Mouse (Mus musculus) heart, embryonic 15.5 days (tissue): Measurements from ENCODE around the gene Eid3. TPM values are rescaled to one million over a fixed set of nuclear protein-coding genes. Genes with fewer than 3 reads are reported as not detected.

ENCODE experiments used
- ATAC-seq: fragments of 200-750 bp; cut with Nextera tagmentation; replicated peaks from 2 replicates; pipeline ENCODE4 v1.8.0; 2017; ENCODE audit warnings: low read depth, moderate TSS enrichment; ENCODE audit not compliant: insufficient number of reproducible peaks, insufficient read depth, low FRiP score
- H3K27ac ChIP-seq: fragments of 300-500 bp; sonication (generic); 2 replicates; pipeline ENCODE4 v1.5.1; 2015; ENCODE audit warnings: mild to moderate bottlenecking, inconsistent platforms
- H3K27me3 ChIP-seq: fragments of 300-500 bp; sonication (generic); 2 replicates; pipeline ENCODE4 v1.6.1; 2015; ENCODE audit warnings: inconsistent platforms
- H3K36me3 ChIP-seq: fragments of 300-500 bp; sonication (generic); 2 replicates; pipeline ENCODE4 v1.6.1; 2015; ENCODE audit warnings: mild to moderate bottlenecking, inconsistent platforms
- H3K4me1 ChIP-seq: fragments of 300-500 bp; sonication (generic); replicated peaks from 2 replicates; pipeline ENCODE4 v1.6.1; 2015; ENCODE audit warnings: inconsistent platforms
- H3K4me2 ChIP-seq: fragments of 300-500 bp; sonication (generic); 2 replicates; pipeline ENCODE4 v1.6.1; 2015; ENCODE audit warnings: inconsistent platforms, mild to moderate bottlenecking, moderate library complexity
- H3K4me3 ChIP-seq: fragments of 300-500 bp; sonication (generic); 2 replicates; pipeline ENCODE4 v1.5.1; 2015; ENCODE audit warnings: mild to moderate bottlenecking, inconsistent platforms
- H3K9ac ChIP-seq: fragments of 300-500 bp; sonication (generic); 2 replicates; pipeline ENCODE4 v1.6.1; 2015; ENCODE audit warnings: mild to moderate bottlenecking, inconsistent platforms
- H3K9me3 ChIP-seq: fragments of 300-500 bp; sonication (generic); replicated peaks from 2 replicates; pipeline ENCODE4 v1.6.1; 2016; ENCODE audit warnings: inconsistent platforms
- WGBS: fragments of 180-500 bp; shearing (Covaris S2); methylation state at CpG from one replicate; pipeline ENCODE4 v1.1.7; 2015; ENCODE audit warnings: mixed read lengths; 5-methylcytosine and 5-hydroxymethylcytosine counted together
- polyA plus RNA-seq: library from polyadenylated mRNA; unstranded; fragments of >200 nt; fragmentation: Nextera tagmentation; extraction: Ambion mirVana; gene quantifications from 2 replicates; pipeline ENCODE4 v1.2.1, GENCODE M21; 2015

The Eid3 gene
- polyA plus RNA-seq, 1 experiment from 2014 or later: 0.15 TPM

- 69% methylated on average over 6 of the region's 8 CpGs for WGBS
- ATAC-seq: no peak
- no peaks in the 10 kb centered on the region for H3K4me1 ChIP-seq
- no peak overlapping the region for H3K4me2 ChIP-seq
- no peaks in the 10 kb centered on the region for H3K9me3 ChIP-seq
- H3K36me3 ChIP-seq: no peaks in the 10 kb centered on the region
- H3K4me3 ChIP-seq: no peak overlapping the region
- no peak overlapping the region for H3K9ac ChIP-seq
- no peaks in the 10 kb centered on the region for H3K27me3 ChIP-seq
- no peak overlapping the region for H3K27ac ChIP-seq
Observed at GRCm38 (mm10) chr10:82844731-82845130, 21.7 kb upstream of the Eid3 start.

DNA sequence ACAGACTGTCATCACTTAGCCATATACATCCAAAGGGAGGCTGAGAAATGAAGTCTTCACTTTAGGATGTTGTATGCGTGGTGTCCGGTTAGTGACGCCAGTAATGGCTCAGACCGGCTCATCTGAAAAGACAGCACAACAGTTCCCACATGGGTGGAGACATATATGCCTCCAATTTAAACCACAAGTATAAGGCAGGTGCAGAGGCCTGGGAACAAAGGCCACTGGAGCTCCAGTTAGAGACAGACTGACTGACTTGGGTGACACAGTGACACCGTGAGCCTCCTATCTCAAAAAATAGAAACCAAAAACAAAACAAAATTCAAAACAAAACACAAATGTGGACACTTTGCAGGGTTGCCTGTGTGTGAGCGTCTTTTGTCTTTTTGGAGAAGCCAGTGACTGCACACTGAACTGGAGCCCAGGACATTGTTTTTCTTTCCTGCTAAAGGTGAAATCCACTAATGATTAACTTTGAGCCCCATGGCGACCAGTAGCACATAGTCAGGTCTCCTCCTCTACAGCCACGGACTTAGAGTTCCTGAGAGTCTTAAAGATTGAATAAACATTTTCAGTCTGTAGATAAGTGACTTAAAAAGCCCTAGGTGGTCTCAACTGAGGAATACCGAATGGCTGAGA is 18.5 kb upstream of the Eid3 start:
- ATAC-seq: no peak
- no peak overlapping the region for H3K27ac ChIP-seq

GRCm38 (mm10) chr10:82849686-82850353 is 16.6 kb upstream of the Eid3 start:
- ATAC-seq: no peak
- 71% methylated on average over 16 of the region's 16 CpGs for WGBS

More for the DNA sequence above, 18.5 kb upstream of the Eid3 start:
- H3K4me3 ChIP-seq: no peak overlapping the region
- H3K9ac ChIP-seq: no peak overlapping the region
- H3K9me3 ChIP-seq: no peaks in the 10 kb centered on the region
- H3K27me3 ChIP-seq: no peaks in the 10 kb centered on the region
- H3K4me1 ChIP-seq: no peaks in the 10 kb centered on the region
- no peaks in the 10 kb centered on the region for H3K36me3 ChIP-seq
- no peak overlapping the region for H3K4me2 ChIP-seq
- 68% methylated on average over 9 of the region's 9 CpGs for WGBS

GRCm38 (mm10) chr10:82850354-82850752 is 16.1 kb upstream of the Eid3 start:
- no peaks in the 10 kb centered on the region for H3K36me3 ChIP-seq
- no peak overlapping the region for H3K27ac ChIP-seq
- no peaks in the 10 kb centered on the region for H3K4me1 ChIP-seq
- H3K9me3 ChIP-seq: no peaks in the 10 kb centered on the region
- no peak for ATAC-seq
- no peak overlapping the region for H3K4me2 ChIP-seq
- no peak overlapping the region for H3K9ac ChIP-seq
- H3K27me3 ChIP-seq: no peaks in the 10 kb centered on the region
- 83% methylated on average over 5 of the region's 5 CpGs for WGBS
- H3K4me3 ChIP-seq: no peak overlapping the region

More at GRCm38 (mm10) chr10:82849686-82850353, 16.6 kb upstream of the Eid3 start:
- no peaks in the 10 kb centered on the region for H3K4me1 ChIP-seq
- H3K9me3 ChIP-seq: no peaks in the 10 kb centered on the region
- no peak overlapping the region for H3K4me3 ChIP-seq
- H3K4me2 ChIP-seq: no peak overlapping the region
- H3K36me3 ChIP-seq: no peaks in the 10 kb centered on the region
- no peak overlapping the region for H3K27ac ChIP-seq
- H3K9ac ChIP-seq: no peak overlapping the region
- no peaks in the 10 kb centered on the region for H3K27me3 ChIP-seq

GRCm38 (mm10) chr10:82851751-82852150 is 14.7 kb upstream of the Eid3 start:
- Histone ChIP-seq H3K27ac (no peak overlapping the region), H3K4me2 (no peak overlapping the region), H3K4me1 (no peaks in the 10 kb centered on the region), H3K9me3 (no peaks in the 10 kb centered on the region), H3K9ac (no peak overlapping the region), H3K36me3 (no peaks in the 10 kb centered on the region), H3K27me3 (no peaks in the 10 kb centered on the region), H3K4me3 (no peak overlapping the region)
- ATAC-seq: no peak
- WGBS: 74% methylated on average over 6 of the region's 6 CpGs

DNA sequence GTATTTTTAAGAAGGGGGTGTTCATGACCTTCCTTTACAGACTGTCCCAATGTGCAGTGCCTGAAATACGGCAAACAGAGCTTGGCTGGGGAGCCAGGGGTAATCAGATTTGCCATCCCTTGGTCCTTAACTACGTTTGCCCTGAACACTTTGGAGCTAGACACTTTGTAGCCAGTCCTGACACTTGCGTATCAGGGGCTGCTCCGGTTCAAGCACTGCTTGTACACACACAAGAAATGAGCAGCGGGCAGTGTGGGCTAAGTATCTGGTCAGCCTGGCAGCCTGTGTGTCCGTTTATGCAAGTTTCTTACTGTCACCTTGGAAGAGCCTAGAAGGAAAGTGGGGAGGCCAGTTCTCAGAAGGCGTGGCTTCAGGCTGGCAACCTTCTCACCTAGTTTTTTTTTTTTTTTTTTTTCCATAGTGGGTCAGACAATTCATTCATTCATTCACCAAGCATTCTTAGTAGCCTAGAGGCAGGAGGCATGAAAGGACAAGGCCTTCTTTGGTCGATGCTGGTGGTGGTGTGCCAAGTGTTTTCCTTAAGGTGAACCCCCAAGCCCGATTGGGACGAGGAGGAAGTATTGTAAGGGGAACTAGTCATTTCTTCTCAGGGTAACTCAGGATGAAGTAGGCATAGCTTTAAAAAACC is 8.3 kb upstream of the Eid3 start:
- H3K9me3 ChIP-seq: no peaks in the 10 kb centered on the region
- H3K4me1 ChIP-seq: peaks cover 29% of the 10 kb centered on the region
- H3K4me2 ChIP-seq: peak overlapping the region; percentile 76
- no peaks in the 10 kb centered on the region for H3K36me3 ChIP-seq
- H3K27ac ChIP-seq: peak overlapping the region; percentile 94
- H3K4me3 ChIP-seq: peak overlapping the region; percentile 79
- peak overlapping the region; percentile 72; the same call in 1 of the 2 replicates for H3K9ac ChIP-seq
- no peaks in the 10 kb centered on the region for H3K27me3 ChIP-seq
- no peak for ATAC-seq
- 47% methylated on average over 10 of the region's 10 CpGs for WGBS

DNA sequence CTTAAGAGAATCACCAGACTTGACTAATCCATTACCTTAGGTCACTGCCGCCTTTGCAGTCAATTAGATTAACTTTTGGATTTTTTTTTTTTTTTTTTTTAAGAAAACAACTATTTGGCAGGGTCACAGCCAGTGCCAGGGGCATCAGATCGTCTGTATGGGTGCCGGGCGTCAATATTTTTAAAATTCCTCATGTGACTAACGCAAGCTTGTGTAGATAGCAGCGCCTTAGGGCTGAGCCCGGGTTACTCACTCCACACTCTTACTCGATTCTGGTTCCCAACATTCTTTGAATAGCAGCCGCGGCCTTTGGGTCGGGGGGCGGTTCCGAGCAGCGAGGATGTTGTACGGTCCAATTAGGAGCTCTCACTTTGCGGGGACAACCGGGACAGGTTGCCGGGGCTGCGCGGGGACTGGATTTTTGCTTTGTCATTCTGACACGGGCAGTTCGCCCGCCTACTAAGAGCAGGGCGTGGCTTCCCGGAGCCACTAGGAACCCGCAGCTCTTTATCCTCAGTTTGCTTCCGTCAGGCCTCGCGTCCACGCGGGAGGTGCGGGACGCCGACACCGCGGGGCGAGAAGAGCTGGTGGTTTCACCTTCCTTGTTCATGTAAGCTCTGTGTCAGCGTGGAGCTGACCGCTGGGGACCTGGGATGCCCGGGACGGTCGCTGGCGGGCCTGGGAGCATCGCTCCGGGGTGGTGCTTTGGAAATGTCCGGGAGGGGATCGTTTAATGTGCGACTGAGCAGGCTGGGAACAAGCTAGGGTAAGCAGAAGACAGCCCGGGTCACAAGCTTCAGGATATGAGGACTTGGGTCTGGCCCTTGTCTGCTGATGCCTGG is 7.5 kb upstream of the Eid3 start:
- under 1% methylated on average over 49 of the region's 49 CpGs for WGBS
- Histone ChIP-seq H3K27me3 (no peaks in the 10 kb centered on the region), H3K4me2 (peak overlapping the region; percentile 76), H3K4me3 (peak overlapping the region; percentile 79), H3K9me3 (no peaks in the 10 kb centered on the region), H3K4me1 (peaks cover 36% of the 10 kb centered on the region), H3K27ac (peak overlapping the region; percentile 94), H3K9ac (peak overlapping the region; percentile 72), H3K36me3 (peaks cover 5% of the 10 kb centered on the region)
- peak; percentile 85 for ATAC-seq

DNA sequence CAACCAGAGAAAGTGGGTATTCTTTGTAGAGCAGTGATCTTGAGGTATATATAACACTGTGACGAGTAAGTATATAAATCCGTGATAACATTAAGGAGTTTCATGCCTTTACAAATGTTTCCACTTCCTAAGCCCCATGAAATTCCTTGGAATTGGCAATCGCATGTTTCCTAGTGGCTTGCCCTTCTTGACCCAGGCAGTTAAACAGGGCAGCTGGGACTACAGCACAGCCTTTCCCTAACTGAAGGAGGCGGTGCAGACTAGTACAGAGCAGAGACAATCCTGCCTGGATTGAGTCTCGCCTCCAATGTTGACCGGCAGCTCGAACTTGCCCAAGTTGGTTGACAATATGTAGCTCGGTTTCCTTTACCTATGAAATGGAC is 6.9 kb upstream of the Eid3 start:
- Histone ChIP-seq H3K27me3 (no peaks in the 10 kb centered on the region), H3K27ac (peak overlapping the region; percentile 94), H3K9ac (peak overlapping the region; percentile 72), H3K4me1 (peaks cover 40% of the 10 kb centered on the region), H3K4me3 (peak overlapping the region; percentile 79), H3K9me3 (no peaks in the 10 kb centered on the region), H3K4me2 (peak overlapping the region; percentile 76), H3K36me3 (peaks cover 12% of the 10 kb centered on the region)
- WGBS: under 1% methylated on average over 8 of the region's 8 CpGs
- ATAC-seq: peak; percentile 47; the same call in 1 of the 2 replicates

DNA sequence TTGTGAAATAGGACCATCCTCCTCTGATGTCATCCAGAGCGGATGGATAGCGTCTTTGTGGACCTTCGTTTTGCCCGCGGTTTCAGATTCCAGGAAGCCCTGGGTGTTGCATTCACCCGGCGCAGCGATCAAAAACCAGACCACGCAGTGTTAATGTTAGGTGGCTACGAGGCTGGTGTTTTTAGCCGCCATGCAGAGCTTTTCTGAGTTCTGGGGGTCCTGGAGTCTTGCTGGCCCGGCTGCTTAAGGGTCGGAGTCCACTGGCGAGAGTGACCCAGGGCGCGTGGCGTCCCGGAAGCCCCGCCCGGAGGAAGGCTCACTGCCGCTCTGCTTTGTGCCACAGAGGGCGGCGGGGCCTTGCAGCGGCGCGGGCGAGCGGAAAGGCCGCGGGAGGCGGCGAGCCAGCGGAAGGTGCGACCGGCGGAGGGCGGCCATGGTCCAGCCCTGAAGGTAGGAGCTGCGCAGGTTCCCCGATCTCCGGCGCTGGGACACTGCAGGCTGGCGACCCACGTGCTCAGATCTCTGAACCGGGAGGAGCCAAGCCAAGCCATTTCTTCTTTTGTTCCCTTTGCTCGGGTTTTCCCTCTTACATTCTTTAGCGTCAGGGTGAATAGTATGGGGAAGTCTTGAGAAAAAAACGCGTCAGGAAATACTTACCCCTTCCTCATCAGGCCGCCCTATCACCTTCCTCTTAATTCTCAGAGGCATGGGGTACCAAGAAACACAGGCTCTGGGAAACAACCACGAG is 6.1 kb upstream of the Eid3 start:
- Histone ChIP-seq H3K4me1 (peaks cover 40% of the 10 kb centered on the region), H3K27me3 (no peaks in the 10 kb centered on the region), H3K9me3 (no peaks in the 10 kb centered on the region), H3K27ac (peak overlapping the region; percentile 94), H3K36me3 (peaks cover 14% of the 10 kb centered on the region), H3K9ac (peak overlapping the region; percentile 81), H3K4me3 (peak overlapping the region; percentile 79), H3K4me2 (peak overlapping the region; percentile 76)
- ATAC-seq: peak; percentile 62
- WGBS: under 1% methylated on average over 50 of the region's 50 CpGs

GRCm38 (mm10) chr10:82860929-82861315 is 5.5 kb upstream of the Eid3 start:
- peak overlapping the region; percentile 76 for H3K4me2 ChIP-seq
- peak overlapping the region; percentile 81 for H3K9ac ChIP-seq
- peaks cover 14% of the 10 kb centered on the region for H3K36me3 ChIP-seq
- H3K4me1 ChIP-seq: peaks cover 44% of the 10 kb centered on the region
- 7% methylated on average over 8 of the region's 8 CpGs for WGBS
- peak overlapping the region; percentile 79 for H3K4me3 ChIP-seq
- ATAC-seq: no peak
- no peaks in the 10 kb centered on the region for H3K9me3 ChIP-seq
- H3K27ac ChIP-seq: peak overlapping the region; percentile 94
- H3K27me3 ChIP-seq: no peaks in the 10 kb centered on the region
